Mouse (Mus musculus) testis, postnatal 10 days (tissue): ENCODE results near the gene Hcfc1.

Experiments used
- DNase-seq: peaks from one replicate; pipeline ENCODE4 v3.0.0; 2021; ENCODE audit warnings: low spot score

Hcfc1 gene

GRCm38 (mm10) chrX:73941860-73942259 lies 24.3 kb downstream of the Hcfc1 start:
- no peak for DNase-seq

DNA sequence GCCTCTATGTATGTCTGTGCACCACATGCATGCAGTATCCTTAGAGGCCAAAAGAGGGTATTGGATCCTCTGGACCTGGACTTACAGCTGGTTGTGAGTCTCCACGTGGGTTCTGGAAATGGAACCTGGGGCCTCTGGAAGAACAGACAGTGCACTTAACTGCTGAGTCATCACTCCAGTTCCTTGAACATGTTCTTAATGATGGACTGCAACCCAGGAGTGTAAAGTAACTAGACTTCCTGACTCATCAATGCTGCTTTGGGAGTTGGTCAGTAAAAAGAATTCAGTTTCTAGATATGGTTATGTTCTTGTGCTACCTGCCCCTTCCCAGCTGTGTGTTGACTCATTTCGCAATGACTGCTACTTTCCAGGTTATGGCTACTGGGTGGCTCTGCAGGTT lies 34.3 kb downstream of the Hcfc1 start:
- DNase-seq: no peak

DNA sequence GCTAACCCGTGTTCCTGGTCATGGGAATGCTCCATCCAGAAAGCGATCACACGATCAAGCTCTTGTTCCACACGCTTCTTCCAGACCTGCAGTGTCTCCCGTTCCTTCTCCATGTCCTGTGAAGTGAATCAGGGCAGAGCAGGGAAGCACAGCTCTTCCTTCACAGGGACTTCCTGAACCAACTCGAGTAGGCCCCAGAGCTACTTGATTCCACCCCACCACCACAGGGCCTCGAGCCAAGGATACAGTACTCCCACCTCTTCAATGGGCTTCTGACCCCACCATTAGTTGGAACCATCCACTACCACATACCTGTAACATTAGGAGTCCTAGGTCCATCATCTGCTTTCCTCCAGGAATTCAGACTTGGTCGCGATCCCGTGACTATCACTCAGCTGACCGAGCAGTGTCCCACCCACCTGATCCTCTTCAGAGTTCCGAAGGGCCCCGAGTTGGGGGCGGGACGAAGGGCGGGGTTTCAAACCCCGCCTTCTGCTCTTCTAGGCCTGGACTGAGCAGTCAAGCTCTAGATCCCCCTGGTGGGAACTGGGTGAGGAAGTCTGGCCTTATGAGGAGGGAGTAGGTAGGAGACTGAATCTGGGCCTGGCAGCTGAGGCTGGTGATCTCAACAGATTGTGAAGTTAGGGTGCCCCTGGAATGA lies 35.6 kb downstream of the Hcfc1 start, which contains the start of gene Renbp:
Renbp (minus strand) TSS at position 449 of the 661 bp plus-strand sequence.
- peak; percentile 83 for DNase-seq

DNA sequence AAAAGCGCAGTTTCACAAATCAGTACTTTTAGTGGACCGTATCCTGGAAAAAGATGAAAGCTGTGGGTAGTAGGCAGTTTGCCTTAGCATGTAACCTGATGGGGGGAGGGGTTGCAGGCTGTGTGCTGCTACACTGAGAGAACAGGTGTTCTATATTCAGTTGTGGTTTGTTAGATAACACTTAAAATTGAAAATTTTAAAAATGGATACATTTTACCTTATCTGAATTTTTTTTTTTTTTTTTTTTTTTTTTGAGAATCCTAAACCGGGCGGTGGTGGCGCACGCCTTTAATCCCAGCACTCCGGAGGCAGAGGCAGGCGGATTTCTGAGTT lies 43.6 kb downstream of the Hcfc1 start:
- no peak for DNase-seq

DNA sequence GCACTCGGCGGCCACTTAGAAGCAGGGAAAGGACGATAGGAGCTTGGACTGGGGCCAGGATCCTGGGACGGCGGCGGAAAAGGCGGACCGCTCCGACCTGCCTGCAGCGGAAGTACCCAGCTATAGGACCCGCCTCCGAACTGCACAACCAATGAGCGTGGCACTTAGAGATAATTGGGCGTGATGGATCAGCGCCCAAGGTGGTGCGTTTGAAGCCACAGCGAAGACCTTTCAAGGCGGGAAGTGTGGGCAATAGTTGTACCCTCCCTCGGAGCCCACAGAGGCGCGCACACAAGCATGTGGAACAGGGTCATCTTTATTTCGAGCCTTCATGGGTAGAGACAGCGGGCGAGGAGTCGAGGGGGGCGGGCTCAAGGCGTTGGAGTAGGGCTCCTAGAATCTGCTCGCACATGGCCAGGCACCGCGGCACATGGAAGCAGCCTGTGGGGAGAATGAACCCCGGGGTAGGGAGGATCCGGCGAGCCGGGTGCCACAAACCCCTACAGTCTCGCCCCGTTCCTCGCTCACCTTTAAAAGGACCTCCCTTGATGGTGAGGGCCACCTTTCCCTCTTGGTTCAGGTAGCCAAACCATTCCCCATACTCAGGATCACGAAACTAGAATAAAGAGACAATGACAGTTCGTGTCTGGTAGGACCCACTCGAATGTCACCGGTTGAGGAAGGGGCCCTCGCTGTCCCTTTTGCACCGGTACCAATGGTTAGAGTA lies 44.2 kb downstream of the Hcfc1 start, which contains the start of the genes Arhgap4 and Naa10:
Arhgap4 (minus strand) TSS at position 48 of the 727 bp plus-strand sequence.
Naa10 (minus strand) TSS at position 122 of the 727 bp plus-strand sequence.
- DNase-seq: peak; percentile 90

GRCm38 (mm10) chrX:73921285-73921822 lies 44.8 kb downstream of the Hcfc1 start:
- no peak for DNase-seq

DNA sequence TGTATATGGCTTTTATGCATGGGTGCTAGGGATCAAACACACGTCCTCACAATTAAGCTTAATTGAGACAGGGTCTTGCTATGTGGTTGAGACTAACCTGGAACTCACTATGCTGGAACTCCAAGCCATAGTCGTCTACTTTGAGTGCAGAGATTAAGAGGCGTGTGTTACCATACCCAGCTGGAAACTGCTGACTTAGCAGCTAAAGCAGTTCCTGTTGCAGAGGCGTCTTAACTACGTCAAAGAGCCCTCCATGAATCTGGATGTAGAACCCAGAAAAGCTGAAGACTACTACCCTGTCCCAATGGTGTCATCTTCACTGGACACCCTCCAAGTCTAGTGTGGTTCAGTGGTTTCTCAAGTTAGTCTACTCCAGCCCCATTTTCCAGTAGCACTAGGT lies 47.5 kb downstream of the Hcfc1 start:
- DNase-seq: no peak

GRCm38 (mm10) chrX:73916945-73917344 lies 49.2 kb downstream of the Hcfc1 start:
- no peak for DNase-seq

DNA sequence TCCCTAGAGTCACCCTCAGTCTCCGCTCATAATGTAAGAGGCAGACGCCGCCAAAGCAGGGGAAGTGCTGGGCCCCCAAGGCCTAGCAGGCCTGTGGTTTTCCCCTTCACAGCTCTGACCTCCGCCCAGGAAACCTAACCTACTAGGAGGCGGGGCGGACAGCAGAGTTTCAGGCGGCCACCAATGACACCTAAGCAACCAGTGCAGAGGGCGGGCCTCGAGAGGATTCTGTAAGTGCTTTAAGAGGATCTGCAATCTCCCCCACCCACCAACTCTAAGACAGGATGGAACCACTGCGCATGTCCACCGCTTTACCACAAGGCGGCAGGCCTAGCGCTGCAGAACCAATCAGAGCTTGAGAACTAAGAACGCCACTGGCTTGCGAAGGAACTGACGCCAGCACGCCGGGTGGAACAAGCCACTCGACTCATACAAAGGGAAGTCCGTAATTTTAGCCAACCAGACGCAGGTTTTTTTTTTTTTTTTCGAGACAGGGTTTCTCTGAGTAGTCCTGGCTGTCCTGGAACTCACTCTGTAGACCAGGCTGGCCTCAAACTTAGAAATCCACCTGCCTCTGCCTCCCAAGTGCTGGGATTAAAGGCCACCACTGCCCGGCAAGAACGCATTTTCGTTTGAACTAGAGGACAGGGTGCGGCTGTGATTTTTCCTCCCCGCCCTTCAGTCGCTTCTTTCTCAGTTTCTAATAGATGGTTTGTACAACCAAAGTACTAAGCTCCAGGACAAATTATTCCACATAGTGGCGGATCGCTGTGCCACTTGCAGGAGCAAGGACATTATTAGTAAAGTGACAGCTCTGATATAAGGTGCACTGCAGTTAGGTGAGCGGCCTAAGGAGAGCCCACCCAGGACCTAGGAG lies 51.1 kb downstream of the Hcfc1 start:
- peak; percentile 84 for DNase-seq

GRCm38 (mm10) chrX:73911588-73911987 lies 54.6 kb downstream of the Hcfc1 start:
- DNase-seq: no peak

GRCm38 (mm10) chrX:73911156-73911555 lies 55.0 kb downstream of the Hcfc1 start:
- DNase-seq: peak; percentile 45

- DNase-seq: no peak
These were observed 55.7 kb downstream of the Hcfc1 start for GRCm38 (mm10) chrX:73910451-73910850.

DNA sequence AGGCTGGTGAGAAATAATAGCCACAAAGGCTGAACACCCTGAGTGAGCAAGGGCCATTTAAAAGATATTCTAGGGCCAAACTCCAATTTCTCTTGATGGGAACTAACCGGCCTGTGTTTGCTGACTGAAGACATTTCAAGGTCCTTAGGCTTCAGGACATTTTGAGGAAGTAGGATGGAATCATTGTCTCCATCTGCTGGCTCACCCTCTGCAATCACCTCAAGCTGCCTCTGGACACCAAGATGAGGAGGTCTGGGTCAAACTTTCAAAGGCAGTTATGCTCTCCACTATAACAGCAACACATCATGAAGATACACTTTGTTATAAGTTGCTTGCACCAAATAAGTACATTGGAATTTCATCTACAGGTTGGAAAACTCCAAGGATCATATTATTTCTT lies 56.1 kb downstream of the Hcfc1 start:
- DNase-seq: no peak

DNA sequence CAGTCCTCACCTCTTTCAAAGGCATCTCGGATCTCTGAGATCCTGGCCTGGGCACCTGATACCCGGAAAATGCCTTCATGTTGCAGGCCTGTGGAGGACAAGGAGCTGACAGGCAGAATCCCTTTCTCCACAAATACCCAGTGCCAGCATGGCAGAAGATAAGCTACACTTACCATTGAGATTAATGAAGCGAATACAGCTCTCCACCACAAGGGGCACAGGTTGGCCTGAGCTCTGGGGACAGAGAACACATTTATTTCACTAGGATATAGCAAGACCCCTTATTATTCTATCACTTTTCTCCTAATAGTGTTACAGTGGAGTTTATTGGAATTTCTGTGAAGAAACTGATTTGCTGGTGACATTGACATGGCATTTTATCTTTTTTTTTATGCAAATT lies 68.2 kb downstream of the Hcfc1 start:
- DNase-seq: no peak

GRCm38 (mm10) chrX:73895719-73896118 lies 70.4 kb downstream of the Hcfc1 start, which contains the start of gene L1cam:
TSS of gene L1cam (minus strand) at chrX:73896105.
- DNase-seq: peak; percentile 64

DNA sequence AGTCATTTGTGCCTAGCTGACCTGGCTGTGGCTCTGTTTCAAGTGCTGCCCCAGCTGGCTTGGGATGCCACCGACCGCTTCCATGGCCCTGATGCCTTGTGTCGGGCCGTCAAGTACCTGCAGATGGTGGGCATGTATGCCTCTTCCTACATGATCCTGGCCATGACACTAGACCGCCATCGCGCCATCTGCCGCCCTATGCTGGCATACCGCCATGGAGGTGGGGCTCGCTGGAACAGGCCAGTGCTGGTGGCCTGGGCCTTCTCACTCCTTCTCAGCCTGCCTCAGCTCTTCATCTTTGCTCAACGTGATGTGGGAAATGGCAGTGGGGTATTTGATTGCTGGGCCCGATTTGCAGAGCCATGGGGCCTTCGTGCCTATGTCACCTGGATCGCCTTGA lies 73.3 kb downstream of the Hcfc1 start:
- DNase-seq: no peak
